Mouse (Mus musculus) hindbrain, embryonic 10.5 days (tissue): Measurements from ENCODE around the gene Hist2h2ac. TPM values are rescaled to one million over a fixed set of nuclear protein-coding genes. Genes with fewer than 3 reads are reported as not detected.
"Not testable (repeated sequence)": the region's sequence is repeated elsewhere in the genome, so short reads cannot be mapped to it uniquely, and the experiment has no call there.

Experiments
- DNase-seq: peaks from one replicate; pipeline ENCODE4 v3.0.0-alpha.2; 2017; ENCODE audit warnings: low spot score
- H3K27ac ChIP-seq: fragments of 300-500 bp; sonication (generic); 2 replicates; pipeline ENCODE4 v1.5.1; 2016; ENCODE audit warnings: mild to moderate bottlenecking, moderate library complexity
- H3K27me3 ChIP-seq: fragments of 300-500 bp; sonication (generic); 2 replicates; pipeline ENCODE4 v1.6.1; 2016; ENCODE audit warnings: mild to moderate bottlenecking; ENCODE audit not compliant: poor library complexity, insufficient read depth, severe bottlenecking
- H3K36me3 ChIP-seq: fragments of 300-500 bp; sonication (generic); 2 replicates; pipeline ENCODE4 v1.6.1; 2016; ENCODE audit warnings: mild to moderate bottlenecking, moderate library complexity
- H3K4me1 ChIP-seq: fragments of 300-500 bp; sonication (generic); replicated peaks from 2 replicates; pipeline ENCODE4 v1.6.1; 2016; ENCODE audit warnings: mild to moderate bottlenecking
- H3K4me3 ChIP-seq: fragments of 300-500 bp; sonication (generic); 2 replicates; pipeline ENCODE4 v1.5.1; 2016; ENCODE audit warnings: mild to moderate bottlenecking, moderate library complexity
- H3K9me3 ChIP-seq: fragments of 300-500 bp; sonication (generic); 2 replicates; pipeline ENCODE4 v1.6.1; 2016; ENCODE audit warnings: mild to moderate bottlenecking, moderate library complexity
- WGBS: fragments of 180-500 bp; shearing (Covaris S2); methylation state at CpG from one replicate; pipeline ENCODE4 v1.1.7; 2016; 5-methylcytosine and 5-hydroxymethylcytosine counted together
- polyA plus RNA-seq: library from polyadenylated mRNA; unstranded; fragments of >200 nt; fragmentation: Nextera tagmentation; extraction: Ambion mirVana; gene quantifications from 2 replicates; pipeline ENCODE4 v1.2.1, GENCODE M21; 2016

Gene Hist2h2ac
- polyA plus RNA-seq, 1 experiment from 2014 or later, result 7.6 TPM

- Histone ChIP-seq H3K9me3 (no peaks in the 10 kb centered on the region), H3K27me3 (no peaks in the 10 kb centered on the region), H3K4me3 (no peak overlapping the region), H3K36me3 (no peaks in the 10 kb centered on the region), H3K4me1 (0 out of 2 replicates have a peak, but pooled peaks cover 11% of the 10 kb centered on the region), H3K27ac (no peak overlapping the region)
- 78% methylated on average over 4 of the region's 4 CpGs for WGBS
- no peak for DNase-seq
Measured at GRCm38 (mm10) chr3:96230910-96231757, 10.5 kb upstream of the Hist2h2ac start.

GRCm38 (mm10) chr3:96230404-96230803, 9.7 kb upstream of the Hist2h2ac start:
- WGBS, result 84% methylated on average over 2 of the region's 2 CpGs
- H3K36me3 ChIP-seq, result no peaks in the 10 kb centered on the region
- DNase-seq, result no peak
- no peaks in the 10 kb centered on the region for H3K27me3 ChIP-seq
- H3K9me3 ChIP-seq, result no peaks in the 10 kb centered on the region
- no peak overlapping the region for H3K4me3 ChIP-seq
- H3K27ac ChIP-seq, result no peak overlapping the region
- peaks cover 18% of the 10 kb centered on the region for H3K4me1 ChIP-seq

GRCm38 (mm10) chr3:96228828-96229227, 8.1 kb upstream of the Hist2h2ac start:
- Histone ChIP-seq H3K36me3 (no peaks in the 10 kb centered on the region), H3K4me3 (no peak overlapping the region), H3K27me3 (no peaks in the 10 kb centered on the region), H3K4me1 (peaks cover 31% of the 10 kb centered on the region), H3K9me3 (no peaks in the 10 kb centered on the region), H3K27ac (no peak overlapping the region)
- WGBS, result 63% methylated on average over 2 of the region's 2 CpGs
- no peak for DNase-seq

GRCm38 (mm10) chr3:96226695-96227648, 6.3 kb upstream of the Hist2h2ac start:
- no peak overlapping the region for H3K4me3 ChIP-seq
- H3K36me3 ChIP-seq, result no peaks in the 10 kb centered on the region
- no peak for DNase-seq
- peaks cover 48% of the 10 kb centered on the region for H3K4me1 ChIP-seq
- no peak overlapping the region for H3K27ac ChIP-seq
- 71% methylated on average over 8 of the region's 8 CpGs for WGBS
- H3K27me3 ChIP-seq, result no peaks in the 10 kb centered on the region
- no peaks in the 10 kb centered on the region for H3K9me3 ChIP-seq

- peak overlapping the region; percentile 9; the same call in 1 of the 2 replicates for H3K27ac ChIP-seq
- peaks cover 58% of the 10 kb centered on the region for H3K4me1 ChIP-seq
- no peaks in the 10 kb centered on the region for H3K9me3 ChIP-seq
- H3K27me3 ChIP-seq, result no peaks in the 10 kb centered on the region
- peak overlapping the region; percentile 24; the same call in 1 of the 2 replicates for H3K4me3 ChIP-seq
- no peaks in the 10 kb centered on the region for H3K36me3 ChIP-seq
- no peak for DNase-seq
- 22% methylated on average over 2 of the region's 2 CpGs for WGBS
Measured at GRCm38 (mm10) chr3:96225421-96225820, 4.7 kb upstream of the Hist2h2ac start.

GRCm38 (mm10) chr3:96222774-96223173, 2.1 kb upstream of the Hist2h2ac start:
- DNase-seq, result no peak
- Histone ChIP-seq H3K27me3 (no peaks in the 10 kb centered on the region), H3K4me3 (peak overlapping the region; percentile 68), H3K36me3 (no peaks in the 10 kb centered on the region), H3K27ac (0 out of 2 replicates have a peak overlapping the region, but pooled peaks have one; percentile 35), H3K9me3 (no peaks in the 10 kb centered on the region), H3K4me1 (peaks cover 69% of the 10 kb centered on the region)
- WGBS, result 92% methylated on average over 4 of the region's 4 CpGs

GRCm38 (mm10) chr3:96221640-96222038, 959 bp upstream of the Hist2h2ac start:
- no peaks in the 10 kb centered on the region for H3K27me3 ChIP-seq
- peak; percentile 19 for DNase-seq
- peak overlapping the region; percentile 97 for H3K27ac ChIP-seq
- H3K9me3 ChIP-seq, result no peaks in the 10 kb centered on the region
- 19% methylated on average over 9 of the region's 9 CpGs for WGBS
- no peaks in the 10 kb centered on the region for H3K36me3 ChIP-seq
- peak overlapping the region; percentile 68 for H3K4me3 ChIP-seq
- H3K4me1 ChIP-seq, result peaks cover 62% of the 10 kb centered on the region

- Histone ChIP-seq H3K4me1 (peaks cover 60% of the 10 kb centered on the region), H3K27ac (peak overlapping the region; percentile 97), H3K4me3 (peak overlapping the region; percentile 68)
- DNase-seq, result peak; percentile 50
- under 1% methylated on average over 38 of the region's 47 CpGs for WGBS
- H3K36me3 ChIP-seq, H3K9me3 ChIP-seq, H3K27me3 ChIP-seq: not testable (repeated sequence)
Measured at GRCm38 (mm10) chr3:96220131-96220764, 432 bp downstream of the Hist2h2ac start.

- Histone ChIP-seq H3K36me3 (no peaks in the 10 kb centered on the region), H3K4me1 (peaks cover 55% of the 10 kb centered on the region), H3K27ac (peak within 1 kb of the TSS; percentile 97), H3K4me3 (peak within 1 kb of the TSS; percentile 68), H3K9me3 (no peaks in the 10 kb centered on the region), H3K27me3 (peaks cover 4% of the 10 kb centered on the region; the same call in 1 of the 2 replicates)
- WGBS, result under 1% methylated on average over 37 of the region's 37 CpGs
- DNase-seq, result peak; percentile 75
Measured at GRCm38 (mm10) chr3:96219661-96220130, 984 bp downstream of the Hist2h2ac start, which contains the start of the genes Bola1 and Hist2h2ab. TSS of gene Bola1 (minus strand) at chr3:96219709. TSS of gene Hist2h2ab (plus strand) at chr3:96219865.

GRCm38 (mm10) chr3:96219191-96219641, 1.5 kb downstream of the Hist2h2ac start:
- Histone ChIP-seq H3K27ac (peak overlapping the region; percentile 97), H3K9me3 (no peaks in the 10 kb centered on the region), H3K27me3 (peaks cover 4% of the 10 kb centered on the region; the same call in 1 of the 2 replicates), H3K4me3 (peak overlapping the region; percentile 68), H3K4me1 (peaks cover 53% of the 10 kb centered on the region), H3K36me3 (no peaks in the 10 kb centered on the region)
- peak; percentile 49 for DNase-seq
- WGBS, result under 1% methylated on average over 12 of the region's 12 CpGs

- Histone ChIP-seq H3K27ac (no peak overlapping the region), H3K4me3 (no peak overlapping the region; the same call in 1 of the 2 replicates), H3K27me3 (no peaks in the 10 kb centered on the region), H3K36me3 (no peaks in the 10 kb centered on the region), H3K9me3 (no peaks in the 10 kb centered on the region), H3K4me1 (peaks cover 6% of the 10 kb centered on the region)
- WGBS, result 23% methylated on average over 15 of the region's 15 CpGs
- DNase-seq, result peak; percentile 20
Measured at GRCm38 (mm10) chr3:96209242-96209641, 11.4 kb downstream of the Hist2h2ac start.

- DNase-seq, result no peak
- H3K4me3 ChIP-seq, result no peak overlapping the region
- H3K4me1 ChIP-seq, result peaks cover 6% of the 10 kb centered on the region
- H3K27ac ChIP-seq, result no peak overlapping the region
- H3K9me3 ChIP-seq, result no peaks in the 10 kb centered on the region
- no peaks in the 10 kb centered on the region for H3K27me3 ChIP-seq
- 89% methylated on average over 3 of the region's 3 CpGs for WGBS
- H3K36me3 ChIP-seq, result no peaks in the 10 kb centered on the region
Measured at GRCm38 (mm10) chr3:96207819-96208218, 12.9 kb downstream of the Hist2h2ac start.
